In the genomic region with DNA sequence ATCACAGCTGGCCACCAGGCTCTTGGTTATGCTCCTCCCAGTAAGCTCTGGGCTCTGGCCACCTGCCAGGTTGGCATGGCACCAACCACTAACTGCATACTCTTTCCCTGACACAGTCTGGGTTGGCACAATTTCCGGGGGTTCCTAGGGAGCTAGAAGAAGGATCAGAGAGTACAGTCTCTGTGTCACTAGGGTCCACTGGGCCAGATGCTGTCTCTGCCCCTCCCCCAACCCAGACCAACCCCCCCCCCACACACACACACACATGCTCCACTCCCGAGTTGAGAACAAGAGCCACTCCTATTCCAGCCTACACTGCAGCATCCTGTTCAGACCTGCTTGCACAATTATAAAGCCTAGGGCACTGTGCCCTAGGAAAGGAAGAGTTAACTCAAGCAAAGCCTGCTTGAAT, we compare ENCODE assay signal across 7 mouse cellular contexts. TPM values are rescaled to one million over a fixed set of nuclear protein-coding genes. Genes with fewer than 3 reads are reported as not detected.
DNase-seq lines count a peak whose midpoint lies in the region; ATAC-seq and TF ChIP-seq lines count a peak whose summit lies in the region.

No protein-coding gene starts in this region.

- 36% methylated on average over 2 of the region's 2 CpGs for WGBS in intestine, embryonic 16.5 days

- H3K9me3 ChIP-seq in intestine, embryonic 16.5 days (ENCODE audit: control insufficient read depth, low read length), result no peaks in the 10 kb centered on the region

- no peak overlapping the region for H3K4me2 ChIP-seq in intestine, embryonic 16.5 days (ENCODE audit: low read depth, low read length)
- peak overlapping the region; percentile 67 for H3K4me2 ChIP-seq in myocyte (ENCODE audit: low read depth)

- H3K27me3 ChIP-seq in intestine, embryonic 16.5 days (replicated peaks; ENCODE audit: control insufficient read depth, insufficient read depth, low read length), result no peaks in the 10 kb centered on the region
- H3K27me3 ChIP-seq in myocyte (ENCODE audit: control insufficient read depth, insufficient read depth, insufficient read length), result no peaks in the 10 kb centered on the region

- H3K9ac ChIP-seq in intestine, embryonic 16.5 days (ENCODE audit: low read depth, low read length), result no peak overlapping the region

- TF ChIP-seq POLR2A in myocyte (IDR thresholded peaks at IDR 0.05; ENCODE audit: insufficient read length, low read depth), result no peak

- peak; percentile 81 to 86 for DNase-seq in adrenal gland, adult 18-20 months (ENCODE audit: low spot score in 2 of 2)
- DNase-seq in cerebellum, postnatal 36 days, result peak; percentile 37 to 48
- DNase-seq in gastrocnemius, postnatal 4 days (ENCODE audit: low spot score in 2 of 2), result peak; percentile 49 to 79
- peak; percentile 84 to 92 for DNase-seq in left cerebral cortex, postnatal 14 days (ENCODE audit: low spot score in 2 of 2)
- peak; percentile 59 to 70 for DNase-seq in urinary bladder, adult 18-20 months (ENCODE audit: low spot score in 2 of 2)

- intact Hi-C loops in left cerebral cortex, postnatal 14 days (cut with DNase I), result no loop called here

- H3K4me3 ChIP-seq in intestine, embryonic 16.5 days (ENCODE audit: low read length), result no peak overlapping the region
- no peak overlapping the region for H3K4me3 ChIP-seq in myocyte

- no peaks in the 10 kb centered on the region for H3K79me2 ChIP-seq in myocyte (ENCODE audit: control insufficient read depth, insufficient read depth)

- no peaks in the 10 kb centered on the region for H3K36me3 ChIP-seq in intestine, embryonic 16.5 days (ENCODE audit: control insufficient read depth, insufficient read depth, low read length)
- H3K36me3 ChIP-seq in myocyte (ENCODE audit: control insufficient read depth, insufficient read depth), result no peaks in the 10 kb centered on the region

- H3ac ChIP-seq in myocyte (ENCODE audit: control insufficient read depth, insufficient read length), result no peak overlapping the region

- no peak overlapping the region for H3K27ac ChIP-seq in intestine, embryonic 16.5 days (ENCODE audit: low read length)

- ATAC-seq in intestine, embryonic 16.5 days, result peak; percentile 75

- peaks cover 7% of the 10 kb centered on the region for H3K4me1 ChIP-seq in intestine, embryonic 16.5 days (ENCODE audit: control insufficient read depth, insufficient read depth, low read length)

TF ChIP-seq in myocyte, 11 proteins besides CTCF, POLR2A, EP300 and RAD21:
- no peak for TF ChIP-seq TCF12 (IDR thresholded peaks at IDR 0.05; ENCODE audit: insufficient read depth, poor library complexity, severe bottlenecking)
- peak in 1 of 3 experiments; percentile 34 for TF ChIP-seq MYOG (IDR thresholded peaks at IDR 0.05; ENCODE audit: control insufficient read depth in 1 of 3, insufficient read depth in 1 of 3, insufficient read length in 2 of 3, low read depth in 2 of 3)
- peak in 2 of 3 experiments; percentile 4 to 28 for TF ChIP-seq MYOD1 (IDR thresholded peaks at IDR 0.05; ENCODE audit: control insufficient read depth in 1 of 3, insufficient read length in 2 of 3, low read depth in 2 of 3)

RNA-seq across cellular contexts. Expression of a gene that starts 38.6 kb away (rescaled TPM):
- 10 to 100 TPM; 26.6 to 27.1 TPM for total RNA-seq in adrenal gland, adult 18-20 months (2021)
- total RNA-seq in gastrocnemius, postnatal 4 days (2021), result 10 to 100 TPM; 33.6 to 35.1 TPM
- polyA plus RNA-seq in intestine, embryonic 16.5 days (2015; fragmentation: Nextera tagmentation; extraction: Ambion mirVana), result 7.6 and 8.6 TPM in 2 replicates
- 10 to 100 TPM; 56.7 to 58.3 TPM for total RNA-seq in left cerebral cortex, postnatal 14 days (2021)
- polyA plus RNA-seq in myocyte (2012; fragmentation: generic; extraction: Trizol), result 4.9 TPM

RNA-seq across cellular contexts. Expression of a gene that starts 41.8 kb away (rescaled TPM):
- not detected for total RNA-seq in adrenal gland, adult 18-20 months (2021)
- total RNA-seq in gastrocnemius, postnatal 4 days (2021), result not detected
- 2.4 and 5.2 TPM in 2 replicates for polyA plus RNA-seq in intestine, embryonic 16.5 days (2015; fragmentation: Nextera tagmentation; extraction: Ambion mirVana)
- not detected for total RNA-seq in left cerebral cortex, postnatal 14 days (2021)
- not detected for polyA plus RNA-seq in myocyte (2012; fragmentation: generic; extraction: Trizol)

RNA-seq across cellular contexts. Expression of a gene that starts 56.3 kb away (rescaled TPM):
- total RNA-seq in adrenal gland, adult 18-20 months (2021), result under 1 TPM; 0.43 to 0.48 TPM
- total RNA-seq in gastrocnemius, postnatal 4 days (2021), result 1 to 10 TPM in 1 of 2 experiments, under 1 TPM in 1; 0.73 to 1.0 TPM
- 4.1 and 5.0 TPM in 2 replicates for polyA plus RNA-seq in intestine, embryonic 16.5 days (2015; fragmentation: Nextera tagmentation; extraction: Ambion mirVana)
- total RNA-seq in left cerebral cortex, postnatal 14 days (2021), result 1 to 10 TPM; 1.1 TPM
- not detected for polyA plus RNA-seq in myocyte (2012; fragmentation: generic; extraction: Trizol)
